Mouse (Mus musculus) hindbrain, embryonic 14.5 days (tissue): ENCODE data around the gene Brd3. TPM values are rescaled to one million over a fixed set of nuclear protein-coding genes. Genes with fewer than 3 reads are reported as not detected.

Source experiments
- ATAC-seq: fragments of 200-750 bp; cut with Nextera tagmentation; 2 replicates; pipeline ENCODE4 v1.8.0; 2017; ENCODE audit warnings: moderate number of reproducible peaks, mild to moderate bottlenecking, moderate TSS enrichment, moderate library complexity; ENCODE audit not compliant: low FRiP score
- DNase-seq: peaks from one replicate; pipeline ENCODE4 v3.0.0-alpha.2; 2015; ENCODE audit warnings: low spot score
- H3K27ac ChIP-seq: fragments of 300-500 bp; sonication (generic); 2 replicates; pipeline ENCODE4 v1.5.1; 2014; ENCODE audit warnings: mild to moderate bottlenecking, moderate library complexity
- H3K27me3 ChIP-seq: fragments of 300-500 bp; sonication (generic); 2 replicates; pipeline ENCODE4 v1.6.1; 2014; ENCODE audit warnings: mild to moderate bottlenecking, low read length, mixed read lengths; ENCODE audit not compliant: control insufficient read depth, insufficient read depth
- H3K36me3 ChIP-seq: fragments of 300-500 bp; sonication (generic); replicated peaks from 2 replicates; pipeline ENCODE4 v1.6.1; 2014; ENCODE audit not compliant: control insufficient read depth, insufficient read depth
- H3K4me1 ChIP-seq: fragments of 300-500 bp; sonication (generic); replicated peaks from 2 replicates; pipeline ENCODE4 v1.6.1; 2014; ENCODE audit warnings: antibody characterized with exemption, low read length, mixed read lengths; ENCODE audit not compliant: control insufficient read depth, insufficient read depth
- H3K4me2 ChIP-seq: fragments of 300-500 bp; sonication (generic); replicated peaks from 2 replicates; pipeline ENCODE4 v1.6.1; 2014; ENCODE audit warnings: mild to moderate bottlenecking, moderate library complexity
- H3K4me3 ChIP-seq: fragments of 300-500 bp; sonication (generic); replicated peaks from 2 replicates; pipeline ENCODE4 v1.5.1; 2014; ENCODE audit warnings: mild to moderate bottlenecking, low read length
- H3K9ac ChIP-seq: fragments of 300-500 bp; sonication (generic); 2 replicates; pipeline ENCODE4 v1.6.1; 2014
- H3K9me3 ChIP-seq: fragments of 300-500 bp; sonication (generic); 2 replicates; pipeline ENCODE4 v1.6.1; 2016; ENCODE audit warnings: low read length; ENCODE audit not compliant: control insufficient read depth
- WGBS: fragments of 180-500 bp; shearing (Covaris S2); extraction: QIAGEN DNeasy Blood & Tissue Kit; methylation state at CpG from one replicate; pipeline ENCODE4 v1.1.7; 2014; 5-methylcytosine and 5-hydroxymethylcytosine counted together
- polyA plus RNA-seq: library from polyadenylated mRNA; unstranded; fragments of >200 nt; fragmentation: Nextera tagmentation; extraction: Ambion mirVana; gene quantifications from 2 replicates; pipeline ENCODE4 v1.2.1, GENCODE M21; 2014

Gene Brd3
- polyA plus RNA-seq, 1 experiment from 2014 or later, result 134 TPM

DNA sequence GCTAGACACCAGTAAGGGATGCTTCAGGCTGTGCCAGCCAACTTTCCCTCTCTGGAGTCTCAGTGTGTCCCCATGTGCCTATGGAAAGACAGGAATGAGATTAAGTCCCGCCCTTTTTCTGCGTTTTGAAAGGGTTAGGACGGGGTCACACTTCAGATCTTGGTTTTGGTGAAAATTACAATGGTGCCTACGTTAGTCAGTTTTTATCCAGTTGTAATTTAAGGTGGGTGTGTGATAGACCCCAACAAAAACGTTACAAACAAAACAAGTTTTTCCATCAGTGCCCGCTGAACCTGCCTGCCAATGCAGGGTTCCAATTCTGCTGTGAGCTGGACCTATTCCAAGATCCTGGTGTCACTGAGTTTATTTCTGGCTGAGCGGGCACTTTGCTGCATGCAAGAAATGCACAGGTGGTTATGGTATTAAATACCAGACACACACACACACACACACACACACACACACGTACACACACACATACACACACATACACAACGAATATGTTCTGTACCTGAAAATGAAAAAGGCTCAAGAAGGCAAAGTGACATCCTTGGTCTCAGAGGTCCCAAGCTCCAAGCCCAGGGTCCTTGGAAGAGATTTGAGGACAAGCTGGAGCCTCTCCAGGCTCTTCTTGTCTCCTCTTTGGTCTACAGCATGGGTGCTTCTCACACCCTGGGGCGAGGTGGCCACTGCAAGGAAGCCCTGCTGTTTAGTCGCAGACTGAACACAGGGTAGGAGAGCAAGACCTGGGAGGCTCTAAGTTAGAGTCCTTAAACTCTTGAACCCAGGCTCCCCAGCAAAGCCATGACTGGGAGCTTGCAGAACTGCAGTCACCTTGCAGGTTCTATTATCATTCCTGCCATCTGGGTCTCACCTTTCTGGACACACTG, 30.9 kb downstream of the Brd3 start:
- DNase-seq (peak; percentile 34), ATAC-seq (no peak)
- Histone ChIP-seq H3K4me1 (peaks cover 34% of the 10 kb centered on the region), H3K27ac (peak overlapping the region; percentile 96), H3K4me2 (peak overlapping the region; percentile 95), H3K9me3 (no peaks in the 10 kb centered on the region), H3K9ac (peak overlapping the region; percentile 97), H3K36me3 (no peaks in the 10 kb centered on the region), H3K4me3 (peak overlapping the region; percentile 96), H3K27me3 (no peaks in the 10 kb centered on the region)
- WGBS, result 27% methylated on average over 11 of the region's 11 CpGs

DNA sequence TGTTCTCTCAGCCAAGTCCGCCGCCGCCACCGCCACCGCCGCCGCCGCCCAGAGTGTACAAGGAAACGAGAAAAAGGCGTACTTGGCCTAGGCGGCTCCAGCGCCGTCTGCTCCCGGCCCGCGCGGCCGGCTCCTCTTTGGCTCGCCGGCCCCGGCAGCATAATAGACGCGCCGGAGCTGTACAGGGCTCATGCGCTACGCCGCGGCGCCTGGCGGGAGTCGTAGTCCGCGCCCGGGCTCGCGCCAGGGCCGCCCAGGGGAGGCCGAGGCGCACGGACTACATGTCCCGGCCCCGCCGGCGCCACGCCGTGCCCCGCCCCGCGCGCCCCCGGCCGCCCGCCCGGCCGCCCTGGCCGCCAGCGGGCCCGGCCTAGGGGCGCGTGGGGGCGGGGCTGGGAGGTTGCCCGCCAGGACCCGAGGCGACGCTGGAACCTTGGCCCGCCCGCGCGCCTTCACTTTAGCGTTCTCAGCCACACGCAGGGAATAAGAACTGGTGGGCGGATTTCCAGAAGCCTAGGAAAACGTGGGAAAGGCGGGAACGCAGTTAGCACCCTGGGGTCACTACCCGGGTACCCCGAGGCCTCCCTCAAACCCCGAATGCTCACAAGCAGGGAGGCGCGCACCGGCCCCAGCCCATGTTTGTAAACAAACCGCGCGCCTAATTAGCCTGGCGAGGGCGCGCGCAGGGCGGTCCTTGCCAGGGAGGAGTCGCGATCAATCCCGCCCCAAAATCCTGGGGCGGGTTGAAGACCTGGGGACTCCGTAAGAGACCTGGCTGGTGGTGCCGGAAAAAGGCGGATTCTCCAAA, 31.8 kb downstream of the Brd3 start:
- Histone ChIP-seq H3K36me3 (no peaks in the 10 kb centered on the region), H3K27ac (peak overlapping the region; percentile 96), H3K4me3 (peak overlapping the region; percentile 96), H3K9me3 (no peaks in the 10 kb centered on the region), H3K4me1 (peaks cover 37% of the 10 kb centered on the region), H3K9ac (peak overlapping the region; percentile 97), H3K4me2 (peak overlapping the region; percentile 95), H3K27me3 (no peaks in the 10 kb centered on the region)
- DNase-seq (peak; percentile 93), ATAC-seq (peak; percentile 98)
- under 1% methylated on average over 88 of the region's 96 CpGs for WGBS

- peak; percentile 36 for DNase-seq
- Histone ChIP-seq H3K4me3 (peak overlapping the region; percentile 96), H3K4me1 (peaks cover 37% of the 10 kb centered on the region), H3K9me3 (no peaks in the 10 kb centered on the region), H3K9ac (peak overlapping the region; percentile 97), H3K4me2 (peak overlapping the region; percentile 95), H3K36me3 (no peaks in the 10 kb centered on the region), H3K27me3 (no peaks in the 10 kb centered on the region), H3K27ac (peak overlapping the region; percentile 96)
- peak; percentile 1 for ATAC-seq
- WGBS, result under 1% methylated on average over 76 of the region's 84 CpGs
Measured at GRCm38 (mm10) chr2:27474621-27475484, 32.6 kb downstream of the Brd3 start.

GRCm38 (mm10) chr2:27473911-27474310, 33.6 kb downstream of the Brd3 start:
- H3K27me3 ChIP-seq, result no peaks in the 10 kb centered on the region
- H3K4me2 ChIP-seq, result peak overlapping the region; percentile 95
- H3K9ac ChIP-seq, result peak overlapping the region; percentile 97
- H3K27ac ChIP-seq, result no peak overlapping the region
- DNase-seq (no peak), ATAC-seq (no peak)
- no peaks in the 10 kb centered on the region for H3K9me3 ChIP-seq
- H3K36me3 ChIP-seq, result no peaks in the 10 kb centered on the region
- peaks cover 37% of the 10 kb centered on the region for H3K4me1 ChIP-seq
- 39% methylated on average over 4 of the region's 4 CpGs for WGBS
- H3K4me3 ChIP-seq, result peak overlapping the region; percentile 96

DNA sequence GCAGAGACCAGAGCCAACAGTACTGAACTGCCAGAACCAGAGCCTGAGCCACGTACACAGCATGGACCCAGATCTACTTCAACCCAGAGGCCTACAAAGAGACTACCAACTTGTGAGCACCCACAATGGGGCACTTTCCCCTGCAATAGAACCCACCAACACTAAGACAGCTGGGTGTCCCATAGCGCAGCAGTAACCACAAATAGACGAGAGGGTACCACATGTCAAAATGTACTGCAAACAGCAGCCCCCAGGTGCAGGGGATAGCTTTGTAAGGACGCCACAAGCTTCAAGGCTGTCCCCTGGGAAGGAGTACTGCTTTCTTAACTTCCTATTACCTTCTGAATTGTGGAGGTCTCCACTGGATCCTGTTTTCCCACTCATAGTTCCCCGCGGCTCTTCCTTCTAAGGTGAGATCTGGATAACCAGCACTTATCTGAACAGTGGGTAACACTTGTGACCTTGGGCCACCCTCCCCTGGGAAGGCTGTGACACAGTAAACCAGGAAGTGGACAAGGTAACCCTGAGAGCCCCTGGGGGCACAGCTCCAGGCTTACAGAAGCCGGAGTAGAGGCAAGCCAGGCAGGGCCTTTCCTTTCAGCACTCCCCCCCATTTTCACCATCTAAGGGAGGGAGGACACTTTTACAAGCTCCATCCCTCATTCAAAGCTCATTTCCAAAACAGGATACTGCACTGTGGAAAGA, 34.2 kb downstream of the Brd3 start:
- DNase-seq (no peak), ATAC-seq (no peak)
- Histone ChIP-seq H3K27ac (no peak overlapping the region), H3K4me1 (peaks cover 37% of the 10 kb centered on the region), H3K4me2 (peak overlapping the region; percentile 95), H3K4me3 (peak overlapping the region; percentile 96; the same call in 1 of the 2 replicates), H3K27me3 (no peaks in the 10 kb centered on the region), H3K9ac (no peak overlapping the region), H3K9me3 (no peaks in the 10 kb centered on the region), H3K36me3 (no peaks in the 10 kb centered on the region)
- WGBS, result 74% methylated on average over 7 of the region's 7 CpGs

DNA sequence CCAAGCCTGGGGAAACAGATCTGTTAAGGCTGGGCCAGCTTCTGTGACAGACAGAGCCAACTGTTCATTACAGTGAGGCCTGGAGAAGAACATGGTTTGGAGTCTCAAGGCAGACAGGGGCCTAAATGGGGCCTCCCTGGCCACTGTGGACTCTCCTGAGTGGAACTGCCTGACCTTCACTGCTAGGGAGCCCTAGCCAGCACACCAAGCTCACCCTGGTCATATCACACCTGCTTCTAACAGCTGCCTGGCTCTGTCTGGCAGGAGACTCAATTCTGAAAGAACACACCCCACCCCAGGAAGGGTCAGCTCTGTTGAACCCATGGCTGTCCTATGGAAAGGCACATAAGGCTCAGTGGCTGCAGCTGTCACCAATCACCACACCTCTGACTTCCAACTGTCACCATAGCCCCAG, 36.3 kb downstream of the Brd3 start:
- DNase-seq, result no peak
- no peak for ATAC-seq
- H3K4me1 ChIP-seq, result peaks cover 31% of the 10 kb centered on the region
- no peak overlapping the region for H3K27ac ChIP-seq
- no peaks in the 10 kb centered on the region for H3K9me3 ChIP-seq
- no peaks in the 10 kb centered on the region for H3K27me3 ChIP-seq
- H3K9ac ChIP-seq, result no peak overlapping the region
- no peak overlapping the region for H3K4me2 ChIP-seq
- no peak overlapping the region for H3K4me3 ChIP-seq
- no peaks in the 10 kb centered on the region for H3K36me3 ChIP-seq

DNA sequence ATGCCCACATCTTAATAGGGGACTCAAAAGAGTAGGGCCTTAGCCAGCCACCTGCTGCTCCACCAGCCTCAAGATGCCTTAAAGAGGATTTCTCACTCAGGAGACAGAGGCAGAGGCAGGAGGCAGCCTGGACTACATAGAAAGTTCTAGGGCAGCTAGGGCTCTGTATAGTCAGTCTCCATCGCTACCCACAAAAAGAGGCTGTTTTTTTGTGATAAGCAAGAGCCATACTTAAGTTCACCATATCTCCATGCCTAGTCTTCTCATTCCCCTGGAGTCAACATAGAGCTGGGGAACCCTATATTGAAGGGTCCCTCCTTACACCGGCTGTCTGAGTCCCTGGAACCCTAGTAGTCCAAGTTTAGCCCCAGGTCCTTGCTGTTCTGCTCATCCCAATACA, 36.9 kb downstream of the Brd3 start:
- Histone ChIP-seq H3K4me2 (no peak overlapping the region), H3K9me3 (no peaks in the 10 kb centered on the region), H3K4me1 (peaks cover 31% of the 10 kb centered on the region), H3K9ac (no peak overlapping the region), H3K27ac (no peak overlapping the region), H3K4me3 (no peak overlapping the region), H3K36me3 (no peaks in the 10 kb centered on the region), H3K27me3 (no peaks in the 10 kb centered on the region)
- ATAC-seq (no peak), DNase-seq (no peak)
- WGBS, result 85% methylated on average over 2 of the region's 2 CpGs

DNA sequence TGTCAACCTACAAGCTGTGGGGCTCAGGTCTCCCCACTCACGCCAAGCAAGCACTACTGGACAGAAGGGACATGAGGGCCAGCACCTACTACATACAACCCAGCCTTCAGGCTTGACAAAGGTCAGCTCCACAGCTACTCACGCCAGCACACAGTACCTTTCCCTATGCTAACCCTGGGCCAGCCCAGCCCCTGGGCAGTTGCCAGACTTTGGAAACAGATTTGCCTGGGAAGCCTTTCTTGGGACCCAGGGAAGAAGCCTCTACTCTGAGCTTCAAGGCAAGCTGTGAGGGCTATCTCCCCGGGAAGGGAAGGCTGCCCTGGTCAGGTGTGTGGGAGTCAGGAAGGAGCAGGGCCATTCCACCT, 37.5 kb downstream of the Brd3 start:
- no peaks in the 10 kb centered on the region for H3K9me3 ChIP-seq
- no peak overlapping the region for H3K9ac ChIP-seq
- peaks cover 31% of the 10 kb centered on the region for H3K4me1 ChIP-seq
- no peak overlapping the region for H3K27ac ChIP-seq
- ATAC-seq (no peak), DNase-seq (no peak)
- H3K36me3 ChIP-seq, result no peaks in the 10 kb centered on the region
- WGBS, result 81% methylated on average over 3 of the region's 3 CpGs
- no peak overlapping the region for H3K4me2 ChIP-seq
- no peak overlapping the region for H3K4me3 ChIP-seq
- no peaks in the 10 kb centered on the region for H3K27me3 ChIP-seq
